Mouse (Mus musculus): ENCODE results near the gene Cacna1e. TPM values are rescaled to one million over a fixed set of nuclear protein-coding genes. Genes with fewer than 3 reads are reported as not detected.

The Cacna1e gene
- polyA plus RNA-seq, 1 experiment from 2014 or later = 1.7 TPM

Other genes with a start within 250 kb of the Cacna1e start
- gene Ier5, start 215.1 kb upstream of the Cacna1e start, polyA plus RNA-seq (2014; fragmentation: Nextera tagmentation; extraction: Ambion mirVana) = 12.4 and 13.5 TPM in 2 replicates